Mouse (Mus musculus) thymus, postnatal 14 days (tissue): ENCODE measurements around the gene Ctf2.
A peak's percentile ranks its signal among the peaks of the same experiment; 100 is the strongest.
"Not testable (repeated sequence)": the region's sequence is repeated elsewhere in the genome, so short reads cannot be mapped to it uniquely, and the experiment has no call there.

ENCODE experiments used
- DNase-seq: peaks from one replicate; pipeline ENCODE4 v3.0.0; 2021

Ctf2 gene

DNA sequence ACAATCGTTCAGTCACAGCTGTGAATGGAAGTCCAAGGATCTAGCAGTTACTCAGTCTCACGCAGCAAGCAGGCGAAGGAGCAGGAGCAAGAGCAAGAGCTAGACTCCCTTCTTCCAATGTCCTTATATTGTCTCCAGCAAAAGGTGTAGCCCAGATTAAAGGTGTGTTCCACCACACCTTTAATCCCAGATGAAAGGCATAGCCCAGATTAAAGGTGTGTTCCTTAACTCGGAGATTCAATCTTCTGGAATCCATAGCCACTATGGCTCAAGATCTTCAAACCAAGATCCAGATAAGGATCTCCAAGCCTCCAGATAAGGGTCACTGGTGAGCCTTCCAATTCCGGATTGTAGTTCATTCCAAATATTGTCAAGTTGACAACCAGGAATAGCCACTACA is at the start of gene Ctf2:
Ctf2 (minus strand) TSS at position 101 of the 400 bp plus-strand sequence.
- DNase-seq = not testable (repeated sequence)

DNA sequence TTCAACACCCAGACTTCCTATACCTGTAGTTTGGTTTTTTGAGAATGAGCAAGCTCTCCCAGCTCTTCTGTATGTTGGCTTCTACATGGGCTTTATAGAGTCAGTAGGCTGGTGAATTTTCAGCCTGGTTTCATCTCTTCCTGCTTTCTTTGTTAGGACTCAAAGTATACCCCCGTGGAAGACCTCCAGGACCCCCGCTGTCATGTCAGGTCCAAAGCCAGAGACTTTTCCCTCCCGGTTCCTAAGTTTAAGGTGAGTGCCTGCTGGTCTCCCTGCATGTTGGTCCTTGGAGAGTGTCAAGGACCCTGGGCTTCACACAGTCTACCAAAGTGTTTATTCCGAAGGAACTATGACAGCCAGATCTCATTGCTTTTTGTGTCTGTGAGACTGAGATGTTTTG is 46.4 kb upstream of the Ctf2 start:
- no peak for DNase-seq

GRCm38 (mm10) chr7:127777474-127778266 is 45.7 kb upstream of the Ctf2 start:
- peak; percentile 63 for DNase-seq

DNA sequence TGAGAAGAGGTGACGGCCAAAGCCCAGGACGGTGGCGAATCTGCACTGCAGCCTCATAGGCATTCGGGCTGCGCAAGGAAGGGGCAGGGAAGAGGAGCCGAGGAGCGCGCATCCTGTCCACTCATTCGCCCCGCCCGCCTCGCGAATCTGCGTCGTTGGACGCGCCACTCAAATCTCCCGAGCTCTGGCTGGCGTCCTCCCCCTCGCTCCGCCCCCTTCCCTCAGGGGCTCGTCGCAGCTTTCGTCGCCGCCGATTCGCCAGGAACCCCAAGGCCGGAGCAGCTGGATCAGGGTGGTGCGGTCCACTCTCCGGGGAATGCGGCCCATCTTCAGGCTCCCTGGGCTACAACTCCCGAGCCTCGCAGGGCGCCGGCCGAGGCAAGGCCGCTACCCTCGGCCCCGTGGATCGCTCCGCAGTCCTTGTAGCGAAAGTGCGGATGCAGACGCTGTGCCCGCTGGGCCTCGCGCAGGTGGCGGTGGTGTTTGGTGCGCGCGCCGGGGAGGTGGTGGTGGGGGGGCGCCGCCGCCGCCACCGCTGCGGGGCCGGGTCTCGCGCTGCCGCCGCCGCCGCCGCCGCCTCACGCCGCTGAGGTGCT is 45.0 kb upstream of the Ctf2 start:
- DNase-seq = peak; percentile 97

GRCm38 (mm10) chr7:127776426-127776825 is 44.5 kb upstream of the Ctf2 start, which contains the start of gene Setd1a:
TSS of gene Setd1a (plus strand) at chr7:127776670.
- peak; percentile 89 for DNase-seq

GRCm38 (mm10) chr7:127775837-127776236 is 43.9 kb upstream of the Ctf2 start:
- DNase-seq = not testable (repeated sequence)

DNA sequence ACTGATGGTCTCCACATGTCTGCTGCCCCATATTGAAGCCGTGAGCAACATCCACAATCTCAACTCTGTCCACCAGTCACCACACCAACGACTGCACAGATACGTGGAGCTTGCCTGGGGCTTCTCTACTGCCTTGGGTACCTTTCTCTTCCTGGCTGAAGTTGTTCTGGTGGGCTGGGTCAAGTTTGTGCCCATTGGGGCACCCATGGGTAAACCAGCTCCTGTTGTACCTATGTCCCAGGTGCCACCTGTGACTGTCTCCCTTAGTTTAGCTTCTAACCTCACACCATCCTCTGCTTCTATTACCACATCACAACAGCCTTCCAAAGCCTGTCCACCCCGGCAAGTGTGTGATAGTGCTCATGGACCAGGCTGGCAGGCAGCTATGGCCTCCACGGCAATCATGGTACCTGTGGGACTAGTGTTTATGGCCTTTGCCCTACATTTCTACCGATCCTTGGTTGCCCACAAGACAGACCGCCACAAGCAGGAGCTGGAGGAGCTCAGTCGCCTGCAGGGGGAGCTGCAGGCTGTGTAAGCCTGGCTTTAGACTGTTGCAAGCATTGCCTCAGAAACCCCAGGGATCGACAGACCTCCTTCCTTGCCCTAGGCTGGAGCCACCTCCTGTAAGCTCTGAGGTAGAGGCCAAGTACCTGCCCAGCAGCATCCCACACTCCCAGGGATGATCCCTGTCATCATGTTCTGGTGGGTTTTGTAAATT is 41.9 kb upstream of the Ctf2 start:
- peak; percentile 84 for DNase-seq

GRCm38 (mm10) chr7:127772557-127772956 is 40.6 kb upstream of the Ctf2 start:
- no peak for DNase-seq

DNA sequence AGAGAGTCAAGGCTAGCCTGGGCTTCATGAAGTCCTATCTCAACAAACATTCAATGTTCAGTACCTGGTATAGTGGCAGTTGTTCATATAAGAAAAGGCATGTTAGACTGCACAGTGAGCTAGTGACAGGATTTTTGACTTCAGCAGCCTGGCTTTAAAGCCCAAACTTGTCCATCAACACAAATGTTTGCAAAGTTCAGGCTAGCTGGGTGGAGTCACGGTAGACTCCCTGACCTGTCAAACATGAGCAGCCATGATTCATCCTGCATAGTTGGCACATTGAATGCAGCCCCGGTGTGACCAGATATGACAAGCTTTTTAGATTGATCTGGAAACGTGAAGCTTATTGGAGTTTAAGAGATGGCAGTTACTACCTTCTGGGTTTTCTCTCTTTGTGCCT is 40.1 kb upstream of the Ctf2 start:
- DNase-seq = no peak

- DNase-seq = peak; percentile 34
Observed at GRCm38 (mm10) chr7:127771262-127771661, 39.3 kb upstream of the Ctf2 start.

GRCm38 (mm10) chr7:127770039-127770905 is 38.3 kb upstream of the Ctf2 start:
- peak; percentile 9 for DNase-seq

GRCm38 (mm10) chr7:127769651-127770038 is 37.7 kb upstream of the Ctf2 start, which contains the start of gene Orai3:
TSS of gene Orai3 (plus strand) at chr7:127769815.
- DNase-seq = peak; percentile 66

GRCm38 (mm10) chr7:127768997-127769593 is 37.1 kb upstream of the Ctf2 start:
- peak; percentile 59 for DNase-seq

- peak; percentile 57 for DNase-seq
Observed at GRCm38 (mm10) chr7:127768346-127768996, 36.5 kb upstream of the Ctf2 start.

DNA sequence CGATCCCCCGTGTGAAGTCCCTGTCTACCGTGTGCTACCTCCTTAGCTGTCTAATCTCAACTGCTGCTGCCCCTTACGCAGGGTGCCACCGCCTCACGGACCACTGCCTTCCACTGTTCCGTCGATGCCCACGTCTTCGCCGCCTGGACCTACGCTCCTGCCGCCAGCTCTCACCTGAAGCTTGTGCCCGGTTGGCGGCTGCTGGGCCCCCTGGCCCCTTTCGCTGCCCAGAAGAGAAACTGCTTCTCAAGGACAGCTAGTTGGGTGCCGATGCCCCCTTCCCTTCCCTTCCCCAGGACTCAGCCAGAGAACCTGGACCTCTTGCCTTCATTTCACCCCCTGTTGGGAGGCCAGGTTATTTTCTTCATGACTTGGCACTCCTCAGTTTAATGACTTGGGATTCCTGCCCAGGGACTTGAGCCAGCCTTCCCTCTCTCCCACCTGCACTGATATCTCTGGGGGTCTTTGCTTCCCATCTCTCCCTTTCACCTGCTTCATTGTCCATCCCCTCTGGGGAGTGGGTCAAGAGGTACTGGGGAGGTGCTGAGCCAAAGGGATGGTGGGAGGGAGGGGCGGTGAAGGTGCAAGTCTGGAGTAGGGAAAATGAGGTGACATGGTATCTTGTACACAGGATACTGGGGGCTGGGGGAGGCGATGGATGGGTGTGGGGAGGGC is 35.8 kb upstream of the Ctf2 start:
- no peak for DNase-seq

DNA sequence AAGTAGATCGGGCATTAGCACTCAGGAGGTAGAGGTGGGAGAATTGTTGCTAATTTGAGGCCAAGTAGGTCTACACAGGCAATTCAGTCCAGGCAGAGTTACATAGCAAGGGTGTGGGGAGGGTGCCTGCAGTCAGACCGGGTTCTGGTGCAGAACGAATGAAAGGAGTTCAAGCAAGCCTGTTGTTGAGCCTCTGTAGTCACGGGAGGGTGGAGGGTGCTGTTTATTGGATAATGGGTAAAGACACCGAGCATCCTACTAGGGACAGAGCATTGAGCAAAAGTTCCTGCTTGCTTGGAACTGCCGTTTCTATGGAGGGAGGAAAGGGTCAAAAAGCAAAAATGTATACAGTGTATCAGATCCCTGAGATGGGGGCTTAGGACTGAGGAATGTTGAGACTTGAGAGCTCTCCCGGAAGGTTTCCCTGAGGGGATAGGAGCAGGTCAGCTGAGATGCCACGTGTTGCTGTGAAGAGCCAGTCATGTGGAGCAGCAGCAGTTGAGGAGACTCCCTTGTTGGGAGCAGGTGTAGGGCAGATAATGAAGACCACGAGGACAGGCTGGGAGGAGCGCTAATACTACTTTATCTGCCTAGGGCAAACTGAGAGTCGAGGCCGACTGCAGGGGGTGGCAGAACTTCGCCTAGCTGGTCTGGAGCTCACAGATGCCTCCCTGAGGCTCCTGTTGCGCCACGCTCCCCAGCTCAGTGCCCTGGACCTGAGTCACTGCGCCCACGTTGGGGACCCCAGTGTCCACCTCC is 35.1 kb upstream of the Ctf2 start:
- no peak for DNase-seq

DNA sequence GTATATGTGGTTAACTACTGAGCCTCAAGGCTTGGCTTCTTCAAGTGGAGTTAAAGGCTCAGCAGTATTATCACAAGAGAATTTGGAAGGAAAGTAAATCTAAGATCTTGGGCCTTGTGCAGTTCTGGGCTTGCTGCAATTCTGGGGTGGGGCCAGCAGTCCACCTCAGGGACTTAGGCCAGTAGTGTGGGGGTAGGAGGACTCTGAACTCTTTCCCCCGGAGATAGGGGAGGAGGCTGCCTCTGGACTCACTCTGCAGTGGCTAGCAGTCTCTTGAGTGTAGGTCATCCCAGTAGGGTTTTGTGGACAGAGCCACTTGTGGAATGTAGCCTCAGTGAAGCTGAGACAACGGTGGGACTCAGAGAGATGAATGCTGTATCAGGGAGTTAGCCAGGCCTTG is 33.8 kb upstream of the Ctf2 start:
- no peak for DNase-seq

- no peak for DNase-seq
Observed at GRCm38 (mm10) chr7:127763642-127764041, 31.7 kb upstream of the Ctf2 start.

GRCm38 (mm10) chr7:127761026-127761425 is 29.1 kb upstream of the Ctf2 start:
- DNase-seq = peak; percentile 66

DNA sequence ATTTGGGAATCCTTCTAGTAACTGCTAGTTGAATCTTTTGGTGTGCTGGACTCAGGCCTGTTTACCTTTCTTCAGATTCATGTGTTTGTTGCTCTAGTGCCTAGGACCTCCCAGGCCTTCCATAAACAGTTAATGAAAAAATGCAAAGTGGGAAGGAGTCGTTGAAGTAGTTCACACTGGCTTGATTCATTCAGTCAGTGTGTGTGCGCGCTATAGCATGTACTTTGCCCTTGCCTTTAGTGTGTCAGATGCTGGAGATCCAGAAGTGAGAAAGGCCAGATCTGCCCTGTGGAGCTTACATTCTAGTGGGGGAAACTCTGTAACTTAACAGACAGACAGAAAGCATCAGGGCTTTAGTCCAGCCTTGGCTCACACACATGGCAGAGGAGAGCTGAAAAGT is 28.5 kb upstream of the Ctf2 start:
- DNase-seq = no peak
